Mouse (Mus musculus) small intestine, adult 10 weeks (tissue): ENCODE results near the gene Zmpste24. TPM values are rescaled to one million over a fixed set of nuclear protein-coding genes. Genes with fewer than 3 reads are reported as not detected.

Experiments used
- polyA plus RNA-seq: library from polyadenylated mRNA; stranded (reverse); fragments of 350-450 nt; fragmentation: Illumina TruSeq; extraction: RNeasy Lipid Tissue Mini Kit (QIAGEN cat#74804); gene quantifications from one replicate; pipeline ENCODE4 v1.2.3, GENCODE M21; 2014; ENCODE audit warnings: low replicate concordance

Zmpste24 gene
- 80.6 TPM for polyA plus RNA-seq

DNA sequence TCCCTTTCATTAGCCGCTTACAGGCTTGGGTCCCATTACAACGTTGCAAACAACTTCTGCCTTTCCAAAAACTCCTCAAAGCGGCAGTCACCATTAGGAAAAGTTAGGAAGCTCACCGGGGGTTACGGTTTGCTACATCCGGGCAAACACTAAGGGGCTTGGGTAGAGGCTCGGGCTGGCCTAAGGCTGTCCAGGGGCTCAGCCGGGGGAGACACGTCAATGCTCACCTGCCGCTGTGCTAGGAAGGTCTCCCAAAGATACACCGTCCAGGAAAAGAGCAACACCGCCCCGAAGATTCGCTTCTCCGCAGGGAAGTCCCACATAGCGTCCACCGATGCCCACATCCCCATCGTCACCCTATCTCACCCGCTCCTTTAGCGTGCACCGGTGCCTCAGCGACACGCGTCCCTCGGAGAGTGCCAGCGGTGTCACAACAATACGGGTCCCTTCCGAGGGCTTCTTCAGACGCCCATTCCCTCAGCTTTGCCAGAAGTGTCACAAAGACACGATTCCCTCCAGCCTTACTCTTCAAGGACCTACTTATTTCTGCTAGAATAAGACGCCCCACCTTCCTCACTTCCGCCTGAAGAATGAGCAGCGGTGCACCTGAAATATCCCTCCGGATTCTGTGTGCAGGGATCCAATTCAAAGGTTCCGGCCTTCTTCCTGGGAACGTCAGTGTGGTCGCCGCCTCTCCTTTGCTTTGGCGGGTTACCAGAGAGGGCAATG lies at the start of gene Zmpste24:
Gene Zmpste24 (minus strand): TSS at position 592 of the 729 bp plus-strand sequence.

DNA sequence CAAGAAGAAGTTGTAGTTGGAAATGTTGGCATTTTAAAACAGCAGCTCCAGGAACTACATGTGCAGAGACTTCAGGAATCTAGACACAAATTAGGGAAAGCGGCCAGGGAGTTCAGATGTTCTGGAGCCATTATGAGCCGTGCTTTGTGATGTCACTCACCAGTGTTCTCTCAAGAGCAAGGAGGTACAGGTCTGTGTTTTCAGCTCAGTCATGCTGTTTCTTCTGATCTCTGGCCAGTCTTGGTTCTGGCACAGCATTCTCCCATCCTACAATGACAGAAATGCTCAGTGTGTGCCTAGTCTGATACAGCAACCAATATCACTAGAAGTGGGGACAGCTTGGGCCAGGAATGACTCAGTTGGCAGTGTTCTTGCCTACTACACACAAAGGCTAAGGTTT lies 11.1 kb upstream of the Zmpste24 start, which contains the start of gene Tmco2:
Gene Tmco2 (minus strand): TSS at position 101 of the 400 bp plus-strand sequence.

DNA sequence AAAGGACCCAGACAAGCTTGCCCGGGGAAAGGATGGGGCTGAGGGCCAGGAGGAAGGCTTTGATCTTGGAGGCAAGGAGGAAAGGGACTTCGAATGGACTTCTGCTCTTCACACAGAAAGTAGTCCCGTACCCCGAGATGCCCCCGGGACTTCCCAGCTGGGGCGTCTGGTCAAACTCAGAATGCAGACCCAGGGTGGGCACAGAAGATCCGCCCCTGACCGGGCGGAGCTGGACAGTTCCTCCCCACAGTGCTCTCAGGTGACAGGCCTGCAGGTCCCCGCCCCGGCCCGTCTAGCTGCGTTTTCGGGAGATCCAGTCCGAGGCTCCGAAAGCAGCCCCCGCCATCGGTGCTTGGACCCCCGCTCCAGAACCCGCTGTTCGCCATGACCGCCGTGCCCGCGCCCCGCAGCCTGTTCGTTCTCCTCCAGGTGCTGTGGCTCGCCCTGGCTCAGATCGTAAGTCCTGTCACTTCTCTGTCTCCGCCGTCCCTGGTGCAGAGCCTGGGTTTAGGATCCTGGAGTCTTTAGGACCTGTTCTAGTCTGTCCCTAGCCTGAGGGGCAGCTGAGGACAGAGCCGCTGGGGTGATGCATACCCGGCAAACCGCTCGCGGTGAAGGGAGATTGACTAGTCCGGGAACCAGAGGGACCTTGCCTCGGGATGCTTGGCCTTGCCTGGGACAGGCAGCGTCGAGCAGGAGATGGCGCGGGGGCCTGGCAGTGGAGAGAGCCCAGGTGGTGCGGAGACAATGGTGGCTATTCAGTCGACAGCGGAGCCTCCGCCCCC lies 58.5 kb downstream of the Zmpste24 start, which contains the start of gene Col9a2:
Gene Col9a2 (plus strand): TSS at position 55 of the 785 bp plus-strand sequence.

DNA sequence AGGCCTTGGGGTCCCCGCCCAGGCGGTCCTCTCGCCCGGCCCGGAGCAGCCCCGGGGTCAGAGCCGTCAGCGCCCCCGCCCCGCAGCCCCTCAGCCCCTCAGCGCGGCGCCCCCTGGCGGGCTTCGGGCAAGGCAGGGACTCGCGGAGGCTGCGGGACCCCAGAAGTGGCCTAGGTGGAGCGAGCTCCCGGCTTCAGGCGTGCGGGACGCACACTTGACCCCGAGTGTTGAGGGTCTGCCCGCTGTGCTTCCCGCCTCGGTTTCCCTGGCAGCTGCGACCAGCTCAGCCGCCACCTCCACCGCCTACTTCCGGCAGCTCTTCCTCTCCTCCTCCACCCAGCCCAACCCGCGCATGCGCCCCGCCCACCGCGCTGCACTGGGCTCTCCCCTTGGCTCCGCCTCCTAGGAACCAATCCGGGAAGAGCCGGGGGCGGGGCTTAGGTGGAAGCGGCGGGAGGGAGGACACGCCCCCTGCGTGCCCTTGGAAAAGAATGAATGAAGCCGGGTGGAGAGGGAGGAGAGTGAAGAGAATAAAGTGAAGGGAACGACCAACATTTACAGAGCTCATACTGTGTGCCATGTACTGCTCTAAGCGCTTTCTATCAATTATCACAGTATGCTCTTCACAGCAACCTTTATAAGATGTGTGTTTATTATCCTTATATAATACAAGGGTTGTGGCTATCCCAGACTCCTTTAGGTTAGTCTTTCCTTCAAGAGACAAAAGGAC lies 80.9 kb downstream of the Zmpste24 start, which contains the start of gene Smap2:
Gene Smap2 (minus strand): TSS at position 320 of the 730 bp plus-strand sequence.

Other genes with a start within 250 kb of the Zmpste24 start
- gene Rims3, start 243.4 kb downstream of the Zmpste24 start, polyA plus RNA-seq, result 0.26 TPM
- 6.9 TPM for gene Exo5, start 173.2 kb downstream of the Zmpste24 start, polyA plus RNA-seq
- 2.5 TPM for gene Zfp69, start 146.5 kb downstream of the Zmpste24 start, polyA plus RNA-seq
- 23.2 TPM for gene Smap2, start 81.0 kb downstream of the Zmpste24 start, polyA plus RNA-seq
- gene Col9a2, start 58.9 kb downstream of the Zmpste24 start, polyA plus RNA-seq, result not detected
- not detected for gene Tmco2, start 11.0 kb upstream of the Zmpste24 start, polyA plus RNA-seq
- 20.5 TPM for gene Rlf, start 116.8 kb upstream of the Zmpste24 start, polyA plus RNA-seq
- not detected for gene Gm12888, start 226.7 kb upstream of the Zmpste24 start, polyA plus RNA-seq